Mouse (Mus musculus): ENCODE measurements at regions not wholly inside any gene's neighbourhood (a gene's known extent, or its start where the extent isn't known, plus 50 kb on each side); places are given as distances from the start of the nearest gene placed in this dataset.

DNA sequence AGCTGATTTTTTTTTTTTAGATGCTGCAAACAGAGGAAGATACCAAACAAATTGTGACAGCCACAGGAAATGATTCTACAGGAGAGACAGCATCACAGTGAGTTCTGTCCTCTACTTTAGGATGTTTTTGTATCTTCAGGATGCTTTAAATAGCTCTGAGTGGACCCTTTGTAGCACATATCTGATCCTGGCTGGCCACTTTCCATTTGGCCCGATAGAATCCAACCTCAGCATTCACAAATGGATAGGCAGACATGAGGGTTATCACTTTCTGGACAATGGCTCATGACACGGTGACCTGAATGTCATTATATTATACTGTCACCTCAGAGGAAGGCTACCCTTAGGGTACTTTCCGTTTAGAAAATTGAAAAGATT is 379.3 kb downstream of the Gm10295 start:
- H3K9ac ChIP-seq (ENCODE audit: low read depth, low read length, severe bottlenecking) = no peak overlapping the region
- ATAC-seq (ENCODE audit: low FRiP score, low read depth) (no peak), DNase-seq (ENCODE audit: low spot score) (no peak)
- H3K4me2 ChIP-seq (replicated peaks; ENCODE audit: low read depth, low read length, severe bottlenecking) = no peak overlapping the region
- H3K9me3 ChIP-seq (ENCODE audit: control insufficient read depth, low read length) = no peaks in the 10 kb centered on the region
- H3K4me3 ChIP-seq (replicated peaks; ENCODE audit: low read length) = no peak overlapping the region
- 0 out of 2 replicates have a peak, but pooled peaks cover 2% of the 10 kb centered on the region for H3K4me1 ChIP-seq (ENCODE audit: control insufficient read depth, insufficient read depth, low read length)
- 50% methylated on average over 3 of the region's 3 CpGs for WGBS
- H3K27me3 ChIP-seq (ENCODE audit: control insufficient read depth, insufficient read depth, low read length) = no peaks in the 10 kb centered on the region
- no peak for TF ChIP-seq POLR2A (IDR thresholded peaks at IDR 0.05; ENCODE audit: borderline replicate concordance, extremely low read depth, insufficient read depth, insufficient read length)
- no peak overlapping the region for H3K27ac ChIP-seq (replicated peaks; ENCODE audit: low read depth, low read length)
- H3K36me3 ChIP-seq (ENCODE audit: control insufficient read depth, insufficient read depth, low read length) = no peaks in the 10 kb centered on the region

DNA sequence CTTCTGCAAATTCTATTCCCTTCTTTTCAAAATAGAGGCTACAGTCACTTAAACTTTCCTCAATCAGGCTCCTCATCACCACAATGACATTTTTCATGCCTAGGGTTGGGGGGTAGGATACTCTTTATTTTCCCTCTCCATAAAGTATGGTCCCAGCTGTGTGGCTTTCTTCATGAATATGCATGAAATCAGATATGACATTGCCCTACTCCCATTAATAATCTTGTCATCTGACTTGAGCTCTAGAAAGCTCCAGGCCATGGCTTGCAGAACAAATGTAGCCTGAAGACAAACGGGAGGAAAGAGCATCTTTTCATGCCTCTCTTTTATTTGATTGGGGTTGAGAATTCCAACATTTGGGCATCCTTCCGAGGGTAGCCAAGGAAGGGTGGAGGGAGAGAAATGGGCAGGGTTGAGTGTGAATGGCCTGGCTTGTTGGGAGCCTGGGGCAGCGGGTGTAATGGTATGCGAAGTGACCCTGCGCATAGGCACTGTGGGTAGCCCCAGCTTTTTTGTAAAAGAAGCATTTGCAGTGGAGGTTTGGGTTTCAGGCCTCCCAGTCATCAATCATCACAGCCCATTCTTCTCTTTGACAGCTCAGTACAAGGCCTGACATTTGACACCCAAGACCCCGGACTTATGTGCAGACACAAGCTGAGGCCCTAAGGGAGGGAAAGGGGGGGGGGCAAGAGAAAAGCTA is 379.8 kb downstream of the Gm10295 start:
- Histone ChIP-seq H3K36me3 (ENCODE audit: control insufficient read depth, insufficient read depth, low read length) (no peaks in the 10 kb centered on the region), H3K27ac (replicated peaks; ENCODE audit: low read depth, low read length) (no peak overlapping the region), H3K4me1 (ENCODE audit: control insufficient read depth, insufficient read depth, low read length) (0 out of 2 replicates have a peak, but pooled peaks cover 2% of the 10 kb centered on the region), H3K4me2 (replicated peaks; ENCODE audit: low read depth, low read length, severe bottlenecking) (no peak overlapping the region), H3K9ac (ENCODE audit: low read depth, low read length, severe bottlenecking) (no peak overlapping the region), H3K9me3 (ENCODE audit: control insufficient read depth, low read length) (no peaks in the 10 kb centered on the region), H3K27me3 (ENCODE audit: control insufficient read depth, insufficient read depth, low read length) (no peaks in the 10 kb centered on the region), H3K4me3 (replicated peaks; ENCODE audit: low read length) (no peak overlapping the region)
- no peak for ATAC-seq (ENCODE audit: low FRiP score, low read depth)
- TF ChIP-seq POLR2A (IDR thresholded peaks at IDR 0.05; ENCODE audit: borderline replicate concordance, extremely low read depth, insufficient read depth, insufficient read length) = no peak
- 21% methylated on average over 6 of the region's 6 CpGs for WGBS
- no peak for DNase-seq (ENCODE audit: low spot score)

DNA sequence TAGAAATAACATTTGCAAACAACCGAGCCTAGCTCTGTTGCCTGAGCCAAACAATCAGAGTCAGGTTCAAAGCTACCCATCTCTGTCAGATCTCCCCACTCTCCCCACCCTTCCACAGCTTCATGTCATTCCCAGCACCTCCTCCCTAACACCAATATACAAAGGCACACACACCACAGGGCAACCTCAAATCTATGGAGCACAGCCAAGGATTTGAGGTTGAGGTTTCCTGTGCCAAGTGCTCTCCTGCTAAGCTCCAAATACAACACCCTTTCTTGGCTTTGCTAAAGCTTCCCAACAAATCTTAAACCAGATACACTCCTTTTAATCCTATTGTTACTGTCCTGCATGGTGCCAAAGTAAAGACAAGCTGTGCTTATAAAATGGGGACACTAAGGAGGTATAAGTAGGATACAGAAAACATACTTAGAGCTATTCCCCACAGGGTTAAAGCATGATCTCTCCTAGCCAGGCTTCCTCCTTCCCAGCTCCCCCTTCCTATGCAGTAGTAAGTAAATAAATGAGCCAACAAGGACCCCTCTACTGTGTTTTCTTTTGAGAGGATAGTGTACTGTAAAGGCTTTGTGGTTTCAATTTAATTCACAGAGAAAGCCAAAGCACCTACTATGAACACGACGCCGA is 398.8 kb downstream of the Gm10295 start:
- H3K9me3 ChIP-seq (ENCODE audit: control insufficient read depth, low read length) = no peaks in the 10 kb centered on the region
- H3K9ac ChIP-seq (ENCODE audit: low read depth, low read length, severe bottlenecking) = no peak overlapping the region
- WGBS = 59% methylated on average over 4 of the region's 4 CpGs
- H3K4me2 ChIP-seq (replicated peaks; ENCODE audit: low read depth, low read length, severe bottlenecking) = no peak overlapping the region
- no peak for TF ChIP-seq POLR2A (IDR thresholded peaks at IDR 0.05; ENCODE audit: borderline replicate concordance, extremely low read depth, insufficient read depth, insufficient read length)
- H3K4me3 ChIP-seq (replicated peaks; ENCODE audit: low read length) = no peak overlapping the region
- no peak overlapping the region for H3K27ac ChIP-seq (replicated peaks; ENCODE audit: low read depth, low read length)
- DNase-seq (ENCODE audit: low spot score) (peak; percentile 18), ATAC-seq (ENCODE audit: low FRiP score, low read depth) (no peak; the same call in 1 of the 2 replicates)
- no peaks in the 10 kb centered on the region for H3K36me3 ChIP-seq (ENCODE audit: control insufficient read depth, insufficient read depth, low read length)
- 0 out of 2 replicates have a peak, but pooled peaks cover 9% of the 10 kb centered on the region for H3K4me1 ChIP-seq (ENCODE audit: control insufficient read depth, insufficient read depth, low read length)
- H3K27me3 ChIP-seq (ENCODE audit: control insufficient read depth, insufficient read depth, low read length) = no peaks in the 10 kb centered on the region

DNA sequence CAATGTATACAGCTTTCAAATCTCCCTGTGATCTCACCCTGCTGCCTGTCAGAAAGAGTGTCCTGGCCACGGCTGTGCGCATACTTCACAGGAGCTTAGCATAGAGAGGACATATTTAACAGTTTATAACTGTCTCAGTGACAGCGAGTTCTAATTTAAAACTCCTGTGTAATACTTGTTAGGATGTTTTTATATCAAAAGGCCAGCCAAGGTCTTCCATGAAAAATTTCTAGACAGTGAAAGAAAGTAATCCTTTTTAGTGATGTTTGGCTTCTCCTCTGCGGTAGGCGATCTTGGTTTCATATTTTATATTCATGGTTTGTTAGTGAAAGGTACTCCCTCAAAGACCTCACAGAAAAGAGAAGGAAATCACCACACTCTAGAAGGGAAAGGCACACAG is 403.0 kb downstream of the Gm10295 start:
- H3K4me1 ChIP-seq (ENCODE audit: control insufficient read depth, insufficient read depth, low read length) = 0 out of 2 replicates have a peak, but pooled peaks cover 9% of the 10 kb centered on the region
- DNase-seq (ENCODE audit: low spot score) (no peak), ATAC-seq (ENCODE audit: low FRiP score, low read depth) (no peak)
- no peak overlapping the region for H3K27ac ChIP-seq (replicated peaks; ENCODE audit: low read depth, low read length)
- WGBS = 56% methylated on average over 5 of the region's 5 CpGs
- no peak overlapping the region for H3K4me3 ChIP-seq (replicated peaks; ENCODE audit: low read length)
- H3K9ac ChIP-seq (ENCODE audit: low read depth, low read length, severe bottlenecking) = no peak overlapping the region
- no peaks in the 10 kb centered on the region for H3K36me3 ChIP-seq (ENCODE audit: control insufficient read depth, insufficient read depth, low read length)
- no peak overlapping the region for H3K4me2 ChIP-seq (replicated peaks; ENCODE audit: low read depth, low read length, severe bottlenecking)
- no peak for TF ChIP-seq POLR2A (IDR thresholded peaks at IDR 0.05; ENCODE audit: borderline replicate concordance, extremely low read depth, insufficient read depth, insufficient read length)
- H3K27me3 ChIP-seq (ENCODE audit: control insufficient read depth, insufficient read depth, low read length) = no peaks in the 10 kb centered on the region
- no peaks in the 10 kb centered on the region for H3K9me3 ChIP-seq (ENCODE audit: control insufficient read depth, low read length)

DNA sequence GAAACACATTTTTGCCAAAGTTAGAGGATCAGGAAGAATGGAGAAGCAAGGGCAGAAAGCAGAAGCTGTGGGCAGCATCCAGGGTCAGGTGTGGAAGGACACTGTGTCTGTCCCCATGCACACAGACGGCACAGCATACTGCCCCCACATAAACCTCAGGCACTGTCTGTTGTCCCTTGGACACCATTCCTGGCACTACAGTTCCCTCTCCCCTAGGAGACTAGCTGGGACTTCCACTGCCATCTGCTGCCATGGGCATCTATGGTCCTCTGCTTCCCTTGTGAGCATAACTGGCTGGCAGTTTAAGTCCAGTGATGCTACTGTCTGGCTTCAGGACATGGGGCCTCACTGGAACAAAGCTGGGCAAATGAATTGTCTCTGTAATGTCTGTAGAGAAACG is 405.0 kb downstream of the Gm10295 start:
- Histone ChIP-seq H3K36me3 (ENCODE audit: control insufficient read depth, insufficient read depth, low read length) (no peaks in the 10 kb centered on the region), H3K27me3 (ENCODE audit: control insufficient read depth, insufficient read depth, low read length) (no peaks in the 10 kb centered on the region), H3K9me3 (ENCODE audit: control insufficient read depth, low read length) (no peaks in the 10 kb centered on the region), H3K4me2 (replicated peaks; ENCODE audit: low read depth, low read length, severe bottlenecking) (no peak overlapping the region), H3K4me1 (ENCODE audit: control insufficient read depth, insufficient read depth, low read length) (0 out of 2 replicates have a peak, but pooled peaks cover 2% of the 10 kb centered on the region), H3K9ac (ENCODE audit: low read depth, low read length, severe bottlenecking) (no peak overlapping the region), H3K4me3 (replicated peaks; ENCODE audit: low read length) (no peak overlapping the region), H3K27ac (replicated peaks; ENCODE audit: low read depth, low read length) (no peak overlapping the region)
- DNase-seq (ENCODE audit: low spot score) = no peak
- no peak for ATAC-seq (ENCODE audit: low FRiP score, low read depth)
- 83% methylated on average over 2 of the region's 2 CpGs for WGBS
- TF ChIP-seq POLR2A (IDR thresholded peaks at IDR 0.05; ENCODE audit: borderline replicate concordance, extremely low read depth, insufficient read depth, insufficient read length) = no peak

Measured in limb, embryonic 14.5 days (tissue).